Mouse (Mus musculus): Measurements from ENCODE around the gene Mindy4b-ps.

Mindy4b-ps gene

DNA sequence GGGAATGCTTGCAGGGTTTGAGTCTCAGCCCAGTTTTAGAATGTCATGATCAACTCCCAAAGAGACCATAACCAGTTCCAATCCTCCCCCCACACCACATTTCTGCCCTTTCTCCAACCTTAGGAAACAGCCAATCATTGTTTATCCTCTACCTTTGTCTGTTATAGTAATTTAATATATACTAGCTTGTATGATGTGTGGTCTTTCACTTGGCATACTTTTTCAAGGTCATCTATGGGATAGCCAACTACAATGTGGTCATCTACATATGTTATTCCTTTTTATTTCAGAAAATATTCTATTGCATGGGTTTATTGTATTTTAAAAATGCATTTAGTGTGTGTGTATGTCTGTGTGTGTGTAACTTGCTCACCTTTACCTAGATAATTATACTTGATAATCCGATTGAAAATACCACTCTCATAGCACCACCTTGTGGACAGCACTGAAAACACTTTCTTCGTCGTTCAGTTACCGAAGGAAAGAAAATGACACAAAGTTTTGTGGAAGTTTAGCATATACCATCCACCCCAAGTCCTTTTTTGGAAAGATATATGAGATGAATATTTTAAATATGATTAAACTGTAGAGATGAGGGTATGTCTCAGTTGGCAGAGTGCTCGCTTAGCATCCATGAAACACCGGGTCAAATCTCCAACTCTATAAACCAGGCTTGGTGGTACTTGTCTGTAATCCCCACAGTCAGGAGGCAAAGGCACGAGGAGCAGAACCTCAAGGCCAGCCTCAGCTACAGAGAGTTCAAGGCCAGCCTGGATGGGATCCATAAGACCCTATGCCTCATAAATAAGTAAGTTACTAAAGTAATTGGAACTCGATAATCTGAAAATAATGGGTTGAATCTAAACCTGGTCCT, 37.7 kb downstream of the Mindy4b-ps start:
- no peak for DNase-seq (ENCODE audit: low read depth)

DNA sequence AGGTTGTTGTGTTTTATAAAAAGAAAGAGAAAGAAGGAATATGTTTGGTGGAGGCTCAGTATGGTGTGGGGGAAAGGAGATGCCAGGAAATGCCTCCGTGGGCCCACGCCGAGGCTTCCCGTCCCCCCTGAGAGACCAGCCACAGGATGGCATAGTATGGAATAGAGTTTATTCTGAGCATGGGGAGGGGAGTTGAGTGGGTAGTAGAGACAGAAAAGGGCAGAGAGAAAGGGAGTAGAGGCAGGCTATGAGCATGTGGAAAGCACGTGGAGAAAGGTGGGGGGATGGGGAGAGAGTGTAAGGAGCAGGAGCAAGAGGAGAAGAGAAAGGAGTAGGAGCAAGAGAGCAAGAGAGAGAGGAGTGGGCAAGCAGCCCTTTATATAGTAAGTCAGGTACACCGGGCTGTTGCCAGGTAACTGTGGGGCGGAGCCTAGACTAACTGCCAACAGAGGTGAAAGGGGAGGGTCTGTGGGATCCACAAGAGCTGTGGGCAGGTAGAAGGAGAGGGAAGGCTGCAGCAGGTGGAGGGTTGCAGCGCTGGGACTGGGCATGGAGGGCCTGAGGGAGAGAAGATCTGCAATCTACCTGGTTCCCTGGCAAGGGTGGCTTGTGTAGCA, 38.4 kb downstream of the Mindy4b-ps start:
- DNase-seq (ENCODE audit: low read depth) = no peak

DNA sequence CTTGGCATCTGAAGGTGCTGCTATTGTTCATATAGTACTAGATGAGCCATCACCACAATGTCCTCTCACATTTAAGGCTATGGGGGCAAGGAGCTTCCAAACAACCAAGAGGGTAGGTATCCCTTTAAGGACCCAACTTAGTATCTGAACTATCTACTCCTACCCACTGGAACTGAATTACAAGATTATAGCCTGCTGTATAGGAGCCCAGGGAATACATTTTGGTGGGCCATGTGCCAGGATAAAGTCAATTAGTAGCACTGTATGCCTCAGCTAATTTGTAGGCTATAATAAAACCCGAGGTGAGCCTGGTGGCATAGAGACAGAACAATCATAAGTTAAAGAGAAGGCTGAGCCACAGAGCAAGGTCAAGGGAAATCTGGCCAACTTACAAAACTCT, 65.7 kb downstream of the Mindy4b-ps start:
- no peak for DNase-seq (ENCODE audit: low read depth)

DNA sequence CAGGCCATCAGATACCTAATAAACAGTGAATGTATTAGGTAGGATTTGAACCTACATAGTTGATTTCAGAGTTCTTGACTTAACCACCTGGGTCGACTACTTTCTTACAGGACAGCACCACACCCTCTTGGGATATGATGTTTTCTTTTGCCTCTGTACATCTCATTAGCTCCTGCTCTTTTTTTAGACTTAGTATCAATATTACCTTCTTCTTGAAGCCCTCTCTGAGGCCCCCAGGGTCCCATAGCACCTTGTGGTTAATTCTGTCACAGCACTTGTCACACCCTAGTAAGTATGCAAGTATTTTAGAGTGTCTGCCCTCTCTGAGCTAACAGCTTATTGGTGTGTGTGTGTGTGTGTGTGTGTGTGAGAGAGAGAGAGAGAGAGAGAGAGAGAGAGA, 66.3 kb downstream of the Mindy4b-ps start:
- no peak for DNase-seq (ENCODE audit: low read depth)

DNA sequence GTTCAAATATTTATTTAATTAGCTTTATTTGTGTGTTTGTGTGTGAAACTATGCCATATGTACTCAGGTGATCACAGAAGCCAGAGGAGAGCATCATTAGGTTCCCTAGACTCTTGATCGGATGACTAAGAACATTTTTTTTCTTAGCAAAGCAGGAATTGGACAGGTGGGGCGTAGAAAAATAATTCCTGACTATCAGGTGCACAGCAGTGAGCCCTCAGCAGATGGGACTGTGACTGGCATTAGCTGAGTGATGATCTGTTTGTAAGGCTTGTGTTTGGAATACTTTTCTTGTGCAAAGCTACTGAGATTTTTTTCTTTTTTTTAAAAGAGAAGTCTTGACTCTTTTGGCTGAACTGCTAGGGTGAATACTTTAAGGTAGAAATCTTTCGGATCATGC, 67.8 kb downstream of the Mindy4b-ps start:
- no peak for DNase-seq (ENCODE audit: low read depth)

DNA sequence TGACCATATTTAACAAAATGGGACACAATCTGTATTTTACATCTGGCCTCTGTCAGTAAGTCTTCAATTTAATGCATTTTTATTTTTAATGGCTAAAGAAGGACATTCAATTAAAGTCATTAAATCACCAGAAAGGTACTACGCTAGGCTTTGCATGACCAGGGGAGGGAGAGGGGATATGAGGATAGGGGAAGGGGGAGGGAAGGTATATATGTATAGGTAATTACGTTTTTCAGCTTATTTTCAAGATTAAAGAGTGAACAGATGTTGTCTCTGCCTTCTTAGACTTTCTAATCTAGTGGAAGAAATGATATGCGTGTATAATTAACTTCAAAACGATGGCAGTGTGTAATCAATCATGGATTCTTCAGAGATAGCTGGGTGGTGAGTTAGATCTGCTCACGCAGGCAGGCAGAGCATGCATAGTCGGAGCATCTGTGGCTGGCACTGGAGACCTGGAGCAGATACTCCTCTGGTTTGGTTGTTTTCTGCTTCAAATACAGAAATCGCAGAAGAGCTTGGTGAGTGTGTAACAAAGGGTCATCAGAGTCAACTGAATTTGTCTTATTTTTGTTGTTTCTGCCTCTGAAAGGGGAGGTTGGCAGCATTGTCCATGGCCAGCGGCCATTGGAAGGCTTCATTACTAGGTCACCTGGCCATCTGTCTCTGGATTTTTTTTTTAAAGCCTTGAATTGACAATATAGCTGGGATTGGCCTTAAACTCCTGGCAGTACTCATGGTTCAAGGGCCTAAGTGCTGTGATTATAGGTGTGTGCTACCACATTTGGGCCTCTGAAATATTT, 70.1 kb downstream of the Mindy4b-ps start:
- no peak for DNase-seq (ENCODE audit: low read depth)

DNA sequence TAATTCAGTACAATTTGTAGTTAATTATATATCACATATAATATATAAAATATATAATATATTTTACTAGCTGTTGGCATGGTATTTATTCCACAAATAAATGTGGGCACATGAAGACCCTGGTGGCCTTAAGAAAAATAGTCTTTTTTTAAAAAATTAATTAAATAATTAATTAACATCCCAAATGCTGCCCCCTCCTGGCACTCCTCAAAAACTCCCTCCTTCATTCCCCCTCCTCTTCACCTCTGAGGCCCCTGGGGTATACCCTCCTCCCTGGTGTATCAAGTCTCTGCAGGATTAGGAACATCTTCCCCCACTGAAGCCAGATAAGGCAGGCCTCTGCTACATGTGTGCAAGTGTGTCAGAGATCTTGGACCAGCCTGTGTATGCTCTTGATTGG, 73.4 kb downstream of the Mindy4b-ps start:
- no peak for DNase-seq (ENCODE audit: low read depth)

DNA sequence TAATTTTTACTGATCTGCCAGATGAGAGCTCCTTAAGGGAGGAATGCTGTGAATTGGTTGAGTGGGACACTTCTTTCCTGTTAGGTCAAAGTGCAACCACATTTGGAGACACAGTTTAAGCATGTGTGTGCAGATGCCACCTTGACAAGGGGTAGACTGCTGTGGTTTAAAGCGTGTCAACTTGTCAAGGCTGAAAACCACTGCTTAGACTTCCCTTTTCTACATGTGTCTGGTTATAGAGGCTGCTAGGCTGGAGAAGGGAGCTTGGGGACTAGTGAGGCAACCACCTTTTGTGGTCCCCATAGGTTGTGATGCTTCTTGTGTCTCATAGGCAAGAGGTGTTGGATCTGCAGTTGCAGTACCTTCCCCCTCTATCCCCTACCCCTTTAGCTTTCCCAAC, 74.2 kb downstream of the Mindy4b-ps start:
- no peak for DNase-seq (ENCODE audit: low read depth)

DNA sequence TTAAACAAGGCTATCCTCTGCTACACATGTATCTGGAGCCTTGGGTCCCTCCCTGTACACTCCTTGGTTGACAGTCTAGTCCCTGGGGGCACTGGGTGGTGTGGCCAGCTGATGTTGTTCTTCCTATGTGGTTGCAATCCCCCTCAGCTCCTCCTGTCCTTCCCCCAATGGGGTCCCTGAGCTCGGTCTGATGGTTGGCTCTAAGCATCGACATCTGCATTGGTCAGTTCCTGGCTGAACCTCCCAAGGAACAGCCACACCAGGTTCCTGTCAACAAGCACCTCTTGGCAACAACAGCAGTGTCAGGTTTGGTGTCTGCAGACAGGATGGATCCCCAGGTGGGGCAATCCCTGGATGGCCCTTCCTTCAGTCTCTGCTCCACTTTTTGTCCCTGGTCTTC, 82.6 kb downstream of the Mindy4b-ps start:
- DNase-seq (ENCODE audit: low read depth) = no peak

Data from c-Kit-positive CD71-positive TER-119-negative erythroid progenitor cells, embryonic 14.5 days (primary cell).